Mouse (Mus musculus): ENCODE results near the gene Nr1d1.

DNA sequence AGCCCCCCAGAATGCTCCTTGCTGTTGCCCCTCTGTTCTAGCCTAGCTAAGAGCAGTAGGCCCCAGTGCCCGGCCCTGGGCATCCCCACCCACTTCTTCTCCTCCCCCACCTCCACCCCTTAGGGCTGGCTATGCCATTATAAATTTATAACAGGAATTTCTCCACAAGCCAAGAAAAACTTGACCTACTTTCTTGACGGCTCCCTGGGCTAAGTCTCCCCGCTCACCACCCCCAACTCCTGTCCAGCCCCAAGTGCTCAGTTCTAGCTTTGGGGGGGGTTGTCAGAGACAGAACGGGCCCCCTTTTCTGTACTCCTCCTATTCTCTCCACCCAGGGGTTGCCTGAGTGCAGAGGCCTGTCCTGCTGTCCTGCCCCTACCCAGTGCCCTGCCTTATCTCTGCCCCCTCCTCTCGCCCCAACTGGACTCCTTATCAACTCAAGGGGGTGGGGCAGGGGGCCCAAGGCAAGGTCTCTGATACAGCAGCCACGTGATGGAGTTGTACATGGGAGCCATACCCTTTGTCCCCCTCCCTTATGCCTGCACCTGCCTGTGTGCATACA lies 23.8 kb downstream of the Nr1d1 start:
- TF ChIP-seq CTCF (IDR thresholded peaks at IDR 0.05) (no peak), EP300 (IDR thresholded peaks at IDR 0.05) (no peak)
